Mouse (Mus musculus): ENCODE results near the gene Rps6ka3. TPM values are rescaled to one million over a fixed set of nuclear protein-coding genes. Genes with fewer than 3 reads are reported as not detected.

Rps6ka3 gene
- total RNA-seq, 2 experiments from 2014 or later: 42.0 to 102 TPM

DNA sequence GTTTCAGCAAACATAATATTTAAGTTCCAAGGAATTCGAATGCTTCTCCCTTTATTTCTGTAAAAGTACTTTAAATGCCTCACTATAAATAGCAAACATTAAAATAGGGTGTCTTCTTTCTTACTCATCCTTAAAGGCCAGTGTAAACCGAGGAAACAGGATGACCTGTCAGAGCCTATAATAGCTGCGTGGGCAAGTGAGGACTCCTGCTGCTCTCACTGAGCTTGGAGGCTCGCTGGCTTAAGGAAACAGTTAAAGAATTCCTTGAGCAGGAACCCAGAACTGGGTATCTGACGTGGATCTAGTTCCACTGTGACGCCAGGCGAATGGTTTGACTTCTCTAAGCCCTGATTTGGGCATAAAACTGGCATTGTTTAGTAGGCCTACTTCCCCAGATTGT lies 105.2 kb downstream of the Rps6ka3 start:
- no peak for ATAC-seq (ENCODE audit: poor library complexity, severe bottlenecking)

DNA sequence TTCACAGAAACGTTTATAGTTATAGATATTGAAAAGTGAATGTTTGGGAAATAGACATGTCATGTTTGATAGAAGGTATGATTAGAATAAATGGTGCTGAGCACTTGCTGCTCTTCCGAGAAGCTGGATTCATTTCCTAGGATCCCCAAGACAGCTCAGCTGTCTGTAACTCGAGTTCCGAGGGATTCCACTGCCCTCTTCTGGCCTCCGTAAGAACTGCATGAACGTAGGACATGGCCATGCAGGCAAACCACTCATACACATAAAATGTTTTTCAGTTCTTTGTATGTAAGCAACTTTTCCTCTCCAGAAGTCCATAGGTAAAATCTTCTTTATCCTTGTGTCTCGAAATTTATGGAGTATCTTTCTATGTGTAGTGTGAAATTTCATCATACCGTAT lies 111.2 kb downstream of the Rps6ka3 start:
- ATAC-seq (ENCODE audit: poor library complexity, severe bottlenecking): peak; percentile 66

DNA sequence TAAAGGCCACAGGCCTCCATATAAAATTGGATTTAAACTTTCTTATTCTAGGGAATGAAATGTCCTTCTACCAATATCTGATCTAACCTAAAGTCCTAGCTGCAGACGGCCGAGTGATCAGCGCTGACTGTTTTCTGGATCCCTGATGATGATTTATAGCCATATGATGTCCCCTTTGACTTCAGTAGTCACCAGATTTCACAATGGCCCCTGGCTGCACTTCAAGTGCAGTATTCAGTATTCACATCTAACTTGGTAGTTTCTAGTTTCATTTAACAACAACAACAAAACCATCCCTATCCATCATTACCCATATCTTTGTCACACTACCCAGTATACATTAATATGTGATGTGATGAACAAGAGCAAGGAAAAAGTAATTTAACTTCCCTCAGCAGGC lies 154.4 kb downstream of the Rps6ka3 start:
- ATAC-seq (ENCODE audit: poor library complexity, severe bottlenecking): no peak

GRCm38 (mm10) chrX:159371831-159372752 lies 162.0 kb downstream of the Rps6ka3 start, which contains the start of gene Eif1ax:
TSS of gene Eif1ax (plus strand) at chrX:159372178.
- ATAC-seq (ENCODE audit: poor library complexity, severe bottlenecking): peak; percentile 97

- ATAC-seq (ENCODE audit: poor library complexity, severe bottlenecking): no peak
Measured at GRCm38 (mm10) chrX:159372753-159373144, 162.6 kb downstream of the Rps6ka3 start.

DNA sequence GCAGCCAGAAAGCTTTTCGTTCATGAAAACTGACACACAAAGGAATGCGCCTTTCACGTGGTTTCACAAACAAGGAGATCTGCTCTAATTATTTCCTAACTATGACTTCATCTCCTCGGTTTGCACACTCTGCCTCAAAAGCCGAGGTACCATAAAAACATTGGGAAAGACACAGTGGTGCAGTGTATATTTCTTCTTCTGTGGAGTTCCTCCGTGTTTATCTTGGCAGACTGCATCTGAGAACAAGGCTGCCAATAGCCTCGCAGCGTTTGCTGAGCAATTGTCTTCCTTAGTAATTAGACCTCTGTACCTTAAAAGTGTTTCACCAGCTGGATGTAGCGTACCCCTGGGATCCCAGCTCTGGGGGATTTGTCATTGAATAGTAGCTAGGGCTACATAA lies 177.0 kb downstream of the Rps6ka3 start:
- no peak for ATAC-seq (ENCODE audit: poor library complexity, severe bottlenecking)

DNA sequence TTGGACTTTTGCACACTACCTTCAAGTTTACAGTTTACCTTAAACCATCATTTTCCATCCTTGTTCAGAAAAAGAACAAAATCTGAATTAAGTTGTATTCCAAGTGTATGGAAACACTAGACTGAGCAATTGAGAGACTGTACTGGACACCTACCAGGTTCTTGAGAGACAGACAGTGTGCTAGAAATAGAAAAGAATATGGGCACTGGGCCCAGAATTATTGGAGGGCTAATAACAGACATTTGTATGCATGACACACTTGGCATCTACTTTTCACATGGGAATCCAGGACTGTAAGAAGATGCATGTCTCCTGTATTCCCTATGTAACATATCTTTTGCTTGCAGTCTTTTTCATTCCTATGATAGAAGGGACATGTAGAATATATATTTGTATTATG lies 178.8 kb downstream of the Rps6ka3 start:
- ATAC-seq (ENCODE audit: poor library complexity, severe bottlenecking): no peak

GRCm38 (mm10) chrX:159390347-159390962 lies 180.3 kb downstream of the Rps6ka3 start:
- no peak for ATAC-seq (ENCODE audit: poor library complexity, severe bottlenecking)

GRCm38 (mm10) chrX:159391239-159391638 lies 181.1 kb downstream of the Rps6ka3 start:
- ATAC-seq (ENCODE audit: poor library complexity, severe bottlenecking): no peak

DNA sequence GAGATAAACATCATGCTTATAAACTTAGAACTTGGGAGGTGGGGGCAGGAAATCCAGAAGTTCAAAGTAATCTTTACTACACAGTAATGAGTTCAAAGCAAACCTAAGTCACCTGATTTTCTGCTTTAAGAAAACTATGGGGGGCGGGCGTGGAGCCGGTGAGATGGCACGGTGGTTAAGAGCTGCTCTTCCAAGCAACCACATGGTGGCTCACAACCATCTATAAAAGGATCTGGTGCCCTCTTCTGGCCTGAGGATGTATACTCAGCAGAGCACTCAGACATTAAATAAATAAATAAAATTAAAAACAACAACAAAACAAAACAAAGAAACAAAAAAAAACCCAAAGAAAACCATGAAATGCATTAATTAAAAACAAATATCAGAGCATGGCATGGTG lies 199.1 kb downstream of the Rps6ka3 start:
- peak; percentile 56; the same call in 1 of the 2 replicates for ATAC-seq (ENCODE audit: poor library complexity, severe bottlenecking)

GRCm38 (mm10) chrX:159414130-159414828 lies 204.2 kb downstream of the Rps6ka3 start, which contains the start of gene Map7d2:
TSS of gene Map7d2 (plus strand) at chrX:159414572.
- no peak for ATAC-seq (ENCODE audit: poor library complexity, severe bottlenecking)

DNA sequence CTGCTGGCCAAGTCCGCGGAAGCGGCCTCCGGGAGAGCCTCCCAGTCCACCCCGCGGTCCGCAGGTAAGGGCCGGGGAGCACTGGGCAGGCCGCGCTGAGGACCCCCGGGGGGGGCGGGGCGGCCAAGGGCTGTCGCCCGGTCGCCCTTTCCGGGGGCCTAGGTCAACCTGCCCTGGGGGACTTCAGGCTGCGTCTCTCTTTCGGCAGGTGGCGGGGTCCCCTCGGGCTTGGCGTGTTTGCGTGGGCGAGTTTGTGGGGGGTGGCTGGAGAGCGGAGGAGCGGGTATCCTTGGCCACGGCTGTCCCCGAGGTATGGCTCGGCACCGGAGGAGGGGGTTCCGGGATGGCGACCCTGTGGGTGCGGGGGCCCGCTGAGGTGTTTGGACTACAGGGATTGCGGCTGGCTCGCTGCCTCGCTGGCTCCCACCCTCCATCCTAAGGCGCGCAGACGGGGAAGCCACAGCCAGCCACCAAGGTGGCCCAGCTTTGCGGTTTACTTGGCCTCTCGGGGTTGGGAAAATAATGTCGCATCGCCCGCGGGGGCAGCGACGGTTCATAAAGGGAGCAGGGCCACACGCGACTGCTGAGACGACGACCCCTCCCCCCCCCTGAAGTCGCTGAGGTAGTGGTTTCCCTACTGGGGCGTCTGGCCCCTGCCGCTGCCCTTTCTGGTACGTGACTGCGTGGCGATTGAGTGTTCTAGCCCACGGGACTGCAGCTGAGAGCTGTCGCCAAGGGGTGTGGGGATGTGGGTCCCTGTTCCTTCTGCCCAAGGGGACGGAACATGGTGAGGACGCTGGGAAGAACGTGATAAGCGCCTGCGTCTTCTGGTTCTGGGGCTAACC lies 204.9 kb downstream of the Rps6ka3 start:
- ATAC-seq (ENCODE audit: poor library complexity, severe bottlenecking): no peak

Other genes with a start within 250 kb of the Rps6ka3 start
- 28.5 and 32.8 TPM in 2 replicates for gene Eif1ax, start 161.9 kb downstream of the Rps6ka3 start, total RNA-seq (2015)
- gene Eif1ax, start 161.9 kb downstream of the Rps6ka3 start, total RNA-seq (2017): 25.6 and 28.1 TPM in 2 replicates
- not detected in 2 replicates for gene Map7d2, start 204.3 kb downstream of the Rps6ka3 start, total RNA-seq (2015)
- not detected in 2 replicates for gene Map7d2, start 204.3 kb downstream of the Rps6ka3 start, total RNA-seq (2017)